Mouse (Mus musculus): Measurements from ENCODE around the gene Olfr177. TPM values are rescaled to one million over a fixed set of nuclear protein-coding genes. Genes with fewer than 3 reads are reported as not detected.

Olfr177 gene
- polyA plus RNA-seq (2014; fragmentation: Illumina TruSeq; extraction: RNeasy Lipid Tissue Mini Kit (QIAGEN cat#74804)): not detected

GRCm38 (mm10) chr16:58874668-58875067 is at the start of gene Olfr177:
Olfr177 (minus strand) TSS chr16:58874768.

GRCm38 (mm10) chr16:58891963-58892362 is 17.4 kb upstream of the Olfr177 start, which contains the start of gene Olfr178:
Olfr178 (minus strand) TSS chr16:58892063.

GRCm38 (mm10) chr16:58826732-58827319 is 47.7 kb downstream of the Olfr177 start, which contains the start of gene Olfr175-ps1:
Olfr175-ps1 (minus strand) TSS chr16:58826782.

Other genes starting within 250 kb of the Olfr177 start
- 65.8 TPM for gene E330017A01Rik, start 236.0 kb downstream of the Olfr177 start, polyA plus RNA-seq (2014; fragmentation: Illumina TruSeq; extraction: RNeasy Lipid Tissue Mini Kit (QIAGEN cat#74804))
- gene Cpox, start 204.5 kb downstream of the Olfr177 start, polyA plus RNA-seq (2014; fragmentation: Illumina TruSeq; extraction: RNeasy Lipid Tissue Mini Kit (QIAGEN cat#74804)): 64.7 TPM
- gene Gpr15, start 155.7 kb downstream of the Olfr177 start, polyA plus RNA-seq (2014; fragmentation: Illumina TruSeq; extraction: RNeasy Lipid Tissue Mini Kit (QIAGEN cat#74804)): not detected
- 181 TPM for gene Cldnd1, start 146.9 kb downstream of the Olfr177 start, polyA plus RNA-seq (2014; fragmentation: Illumina TruSeq; extraction: RNeasy Lipid Tissue Mini Kit (QIAGEN cat#74804))
- gene Olfr172, start 111.6 kb downstream of the Olfr177 start, polyA plus RNA-seq (2014; fragmentation: Illumina TruSeq; extraction: RNeasy Lipid Tissue Mini Kit (QIAGEN cat#74804)): not detected
- gene Olfr173, start 74.5 kb downstream of the Olfr177 start, polyA plus RNA-seq (2014; fragmentation: Illumina TruSeq; extraction: RNeasy Lipid Tissue Mini Kit (QIAGEN cat#74804)): not detected
- not detected for gene Olfr175-ps1, start 48.0 kb downstream of the Olfr177 start, polyA plus RNA-seq (2014; fragmentation: Illumina TruSeq; extraction: RNeasy Lipid Tissue Mini Kit (QIAGEN cat#74804))
- gene Olfr178, start 17.3 kb upstream of the Olfr177 start, polyA plus RNA-seq (2014; fragmentation: Illumina TruSeq; extraction: RNeasy Lipid Tissue Mini Kit (QIAGEN cat#74804)): not detected
- not detected for gene Olfr181, start 54.0 kb upstream of the Olfr177 start, polyA plus RNA-seq (2014; fragmentation: Illumina TruSeq; extraction: RNeasy Lipid Tissue Mini Kit (QIAGEN cat#74804))
- not detected for gene Olfr180, start 54.6 kb upstream of the Olfr177 start, polyA plus RNA-seq (2014; fragmentation: Illumina TruSeq; extraction: RNeasy Lipid Tissue Mini Kit (QIAGEN cat#74804))
- not detected for gene Olfr183, start 120.6 kb upstream of the Olfr177 start, polyA plus RNA-seq (2014; fragmentation: Illumina TruSeq; extraction: RNeasy Lipid Tissue Mini Kit (QIAGEN cat#74804))
- not detected for gene Olfr186, start 155.5 kb upstream of the Olfr177 start, polyA plus RNA-seq (2014; fragmentation: Illumina TruSeq; extraction: RNeasy Lipid Tissue Mini Kit (QIAGEN cat#74804))
- gene Olfr187, start 165.0 kb upstream of the Olfr177 start, polyA plus RNA-seq (2014; fragmentation: Illumina TruSeq; extraction: RNeasy Lipid Tissue Mini Kit (QIAGEN cat#74804)): not detected
- not detected for gene Olfr190, start 203.2 kb upstream of the Olfr177 start, polyA plus RNA-seq (2014; fragmentation: Illumina TruSeq; extraction: RNeasy Lipid Tissue Mini Kit (QIAGEN cat#74804))
- not detected for gene Olfr191, start 215.1 kb upstream of the Olfr177 start, polyA plus RNA-seq (2014; fragmentation: Illumina TruSeq; extraction: RNeasy Lipid Tissue Mini Kit (QIAGEN cat#74804))
- gene Olfr193, start 237.1 kb upstream of the Olfr177 start, polyA plus RNA-seq (2014; fragmentation: Illumina TruSeq; extraction: RNeasy Lipid Tissue Mini Kit (QIAGEN cat#74804)): not detected
- gene Olfr194, start 246.3 kb upstream of the Olfr177 start, polyA plus RNA-seq (2014; fragmentation: Illumina TruSeq; extraction: RNeasy Lipid Tissue Mini Kit (QIAGEN cat#74804)): not detected

Data from ovary, adult 10 weeks (tissue).